Mouse (Mus musculus): ENCODE measurements around the gene Cd200r1. TPM values are rescaled to one million over a fixed set of nuclear protein-coding genes. Genes with fewer than 3 reads are reported as not detected.

The Cd200r1 gene
- polyA plus RNA-seq, 1 experiment from 2014 or later = 1.2 TPM

DNA sequence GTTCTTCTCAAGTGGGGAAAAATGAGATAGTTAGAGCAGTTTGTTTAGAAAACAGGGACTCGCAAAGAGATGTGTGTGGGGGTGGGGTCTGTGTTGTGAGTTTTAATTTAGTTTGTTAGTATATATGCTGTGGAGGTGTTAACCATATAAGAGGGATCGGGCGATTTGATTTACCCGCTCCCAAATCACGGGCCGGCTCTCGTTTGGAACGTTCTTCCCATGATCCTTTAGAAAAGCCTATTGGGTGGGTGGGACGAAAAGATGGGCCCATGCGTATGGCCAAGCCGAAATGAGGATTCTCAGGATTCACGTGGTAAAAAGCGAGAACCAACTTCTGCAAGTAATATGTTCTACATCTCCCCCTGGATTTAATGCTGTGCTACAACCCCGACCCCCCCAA is 40.7 kb upstream of the Cd200r1 start:
- Histone ChIP-seq H3K9ac (ENCODE audit: low read length) (peak overlapping the region; percentile 71), H3K4me1 (ENCODE audit: control insufficient read depth, insufficient read depth, low read length) (peaks cover 5% of the 10 kb centered on the region; the same call in 1 of the 2 replicates), H3K27ac (ENCODE audit: low read depth, low read length) (peak overlapping the region; percentile 70), H3K9me3 (ENCODE audit: control insufficient read depth, low read length) (no peaks in the 10 kb centered on the region), H3K4me3 (ENCODE audit: low read depth, low read length) (peak overlapping the region; percentile 67), H3K4me2 (peak overlapping the region; percentile 64), H3K27me3 (ENCODE audit: control insufficient read depth, insufficient read depth, low read length) (no peaks in the 10 kb centered on the region), H3K36me3 (ENCODE audit: control insufficient read depth, insufficient read depth, low read length) (peaks cover 3% of the 10 kb centered on the region)
- ATAC-seq (ENCODE audit: low FRiP score) (peak; percentile 40), DNase-seq (ENCODE audit: low spot score, missing footprints) (no peak)
- 2% methylated on average over 14 of the region's 14 CpGs for WGBS

GRCm38 (mm10) chr16:44725286-44726223 is 40.0 kb upstream of the Cd200r1 start:
- 50% methylated on average over 14 of the region's 14 CpGs for WGBS
- DNase-seq (ENCODE audit: low spot score, missing footprints) (peak; percentile 98), ATAC-seq (ENCODE audit: low FRiP score) (no peak)
- peak overlapping the region; percentile 64 for H3K4me2 ChIP-seq
- peak overlapping the region; percentile 67 for H3K4me3 ChIP-seq (ENCODE audit: low read depth, low read length)
- H3K4me1 ChIP-seq (ENCODE audit: control insufficient read depth, insufficient read depth, low read length) = peaks cover 5% of the 10 kb centered on the region; the same call in 1 of the 2 replicates
- no peaks in the 10 kb centered on the region for H3K9me3 ChIP-seq (ENCODE audit: control insufficient read depth, low read length)
- no peaks in the 10 kb centered on the region for H3K27me3 ChIP-seq (ENCODE audit: control insufficient read depth, insufficient read depth, low read length)
- peaks cover 3% of the 10 kb centered on the region; the same call in 1 of the 2 replicates for H3K36me3 ChIP-seq (ENCODE audit: control insufficient read depth, insufficient read depth, low read length)
- H3K9ac ChIP-seq (ENCODE audit: low read length) = peak overlapping the region; percentile 71; the same call in 1 of the 2 replicates
- no peak overlapping the region for H3K27ac ChIP-seq (ENCODE audit: low read depth, low read length)

GRCm38 (mm10) chr16:44727525-44727924 is 38.0 kb upstream of the Cd200r1 start:
- 95% methylated on average over 3 of the region's 3 CpGs for WGBS
- Histone ChIP-seq H3K9me3 (ENCODE audit: control insufficient read depth, low read length) (no peaks in the 10 kb centered on the region), H3K9ac (ENCODE audit: low read length) (no peak overlapping the region), H3K4me1 (ENCODE audit: control insufficient read depth, insufficient read depth, low read length) (peaks cover 5% of the 10 kb centered on the region; the same call in 1 of the 2 replicates), H3K27ac (ENCODE audit: low read depth, low read length) (no peak overlapping the region), H3K36me3 (ENCODE audit: control insufficient read depth, insufficient read depth, low read length) (peaks cover 7% of the 10 kb centered on the region; the same call in 1 of the 2 replicates), H3K4me2 (no peak overlapping the region), H3K4me3 (ENCODE audit: low read depth, low read length) (no peak overlapping the region), H3K27me3 (ENCODE audit: control insufficient read depth, insufficient read depth, low read length) (no peaks in the 10 kb centered on the region)
- ATAC-seq (ENCODE audit: low FRiP score) = no peak
- no peak for DNase-seq (ENCODE audit: low spot score, missing footprints)

DNA sequence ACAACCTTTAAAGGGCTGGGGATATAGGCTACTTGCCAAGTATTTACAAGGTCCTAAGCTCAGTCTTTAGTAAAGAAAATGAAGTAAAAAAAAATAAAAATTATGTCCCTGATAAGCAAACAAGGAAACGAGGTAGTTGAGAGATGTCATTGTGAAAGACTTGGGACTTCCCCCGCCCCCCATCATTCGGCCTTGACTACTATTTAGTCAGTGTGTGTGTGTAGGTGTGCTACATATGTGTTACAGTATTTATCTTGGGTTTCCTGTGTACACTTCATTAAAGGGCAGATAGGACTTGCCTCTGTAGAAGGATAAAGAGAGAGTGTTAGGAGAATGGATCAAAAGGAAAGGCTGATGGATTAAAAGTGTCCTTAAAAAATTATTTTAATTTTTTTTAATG is 31.5 kb upstream of the Cd200r1 start:
- 93% methylated on average over 3 of the region's 3 CpGs for WGBS
- no peak overlapping the region for H3K4me2 ChIP-seq
- H3K27ac ChIP-seq (ENCODE audit: low read depth, low read length) = no peak overlapping the region
- H3K9ac ChIP-seq (ENCODE audit: low read length) = no peak overlapping the region
- no peaks in the 10 kb centered on the region for H3K27me3 ChIP-seq (ENCODE audit: control insufficient read depth, insufficient read depth, low read length)
- H3K9me3 ChIP-seq (ENCODE audit: control insufficient read depth, low read length) = no peaks in the 10 kb centered on the region
- H3K36me3 ChIP-seq (ENCODE audit: control insufficient read depth, insufficient read depth, low read length) = peaks cover 28% of the 10 kb centered on the region
- ATAC-seq (ENCODE audit: low FRiP score) = no peak
- DNase-seq (ENCODE audit: low spot score, missing footprints) = no peak
- H3K4me3 ChIP-seq (ENCODE audit: low read depth, low read length) = no peak overlapping the region
- no peaks in the 10 kb centered on the region for H3K4me1 ChIP-seq (ENCODE audit: control insufficient read depth, insufficient read depth, low read length)

DNA sequence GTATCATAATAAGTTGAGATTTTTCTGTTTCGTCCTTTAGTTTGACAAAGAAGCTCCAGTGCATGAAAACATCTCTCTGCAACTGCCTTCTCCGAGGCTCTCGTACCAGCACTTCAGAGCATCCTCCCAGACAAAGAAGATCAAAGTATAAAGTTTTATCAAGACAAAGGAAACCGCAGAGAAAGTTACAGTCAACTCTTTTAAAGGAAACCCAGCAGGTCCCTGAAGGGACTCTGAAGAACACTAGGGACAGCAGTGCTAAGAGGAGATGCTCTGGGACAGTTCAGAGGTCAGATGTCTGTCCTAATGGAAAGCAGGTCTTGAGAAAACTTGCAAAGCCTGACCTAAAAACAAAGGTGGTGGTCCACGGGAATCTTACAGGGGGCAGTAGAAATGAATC is 29.9 kb upstream of the Cd200r1 start:
- H3K36me3 ChIP-seq (ENCODE audit: control insufficient read depth, insufficient read depth, low read length) = peaks cover 25% of the 10 kb centered on the region
- DNase-seq (ENCODE audit: low spot score, missing footprints) (no peak), ATAC-seq (ENCODE audit: low FRiP score) (no peak)
- H3K4me1 ChIP-seq (ENCODE audit: control insufficient read depth, insufficient read depth, low read length) = no peaks in the 10 kb centered on the region
- H3K4me3 ChIP-seq (ENCODE audit: low read depth, low read length) = no peak overlapping the region
- H3K27ac ChIP-seq (ENCODE audit: low read depth, low read length) = no peak overlapping the region
- no peak overlapping the region for H3K9ac ChIP-seq (ENCODE audit: low read length)
- no peaks in the 10 kb centered on the region for H3K9me3 ChIP-seq (ENCODE audit: control insufficient read depth, low read length)
- H3K27me3 ChIP-seq (ENCODE audit: control insufficient read depth, insufficient read depth, low read length) = no peaks in the 10 kb centered on the region
- WGBS = 90% methylated on average over 5 of the region's 5 CpGs
- no peak overlapping the region for H3K4me2 ChIP-seq

DNA sequence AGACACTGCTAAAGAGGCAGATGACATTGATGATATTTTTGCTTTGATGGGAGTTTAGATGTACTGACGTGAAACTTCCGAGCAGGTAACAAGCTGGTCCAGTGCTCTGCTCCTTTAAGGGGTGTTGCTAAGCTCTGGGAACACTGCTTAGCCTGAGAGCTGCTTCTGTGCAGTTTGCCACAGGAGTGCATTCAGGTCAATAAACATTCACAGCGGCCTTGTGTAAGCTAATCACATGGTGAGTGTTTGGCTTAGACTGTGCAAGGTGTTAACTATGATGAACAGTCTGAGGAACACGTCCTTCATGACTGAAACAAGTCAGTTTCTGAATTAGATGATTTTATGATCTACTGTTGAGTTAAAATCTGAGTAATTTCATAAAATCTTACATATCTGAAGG is 29.4 kb upstream of the Cd200r1 start:
- WGBS = 87% methylated on average over 4 of the region's 4 CpGs
- no peak overlapping the region for H3K4me3 ChIP-seq (ENCODE audit: low read depth, low read length)
- H3K9ac ChIP-seq (ENCODE audit: low read length) = no peak overlapping the region
- no peaks in the 10 kb centered on the region for H3K27me3 ChIP-seq (ENCODE audit: control insufficient read depth, insufficient read depth, low read length)
- no peaks in the 10 kb centered on the region for H3K4me1 ChIP-seq (ENCODE audit: control insufficient read depth, insufficient read depth, low read length)
- no peak for DNase-seq (ENCODE audit: low spot score, missing footprints)
- H3K4me2 ChIP-seq = no peak overlapping the region
- no peaks in the 10 kb centered on the region for H3K9me3 ChIP-seq (ENCODE audit: control insufficient read depth, low read length)
- H3K36me3 ChIP-seq (ENCODE audit: control insufficient read depth, insufficient read depth, low read length) = peaks cover 25% of the 10 kb centered on the region
- no peak overlapping the region for H3K27ac ChIP-seq (ENCODE audit: low read depth, low read length)
- ATAC-seq (ENCODE audit: low FRiP score) = no peak

DNA sequence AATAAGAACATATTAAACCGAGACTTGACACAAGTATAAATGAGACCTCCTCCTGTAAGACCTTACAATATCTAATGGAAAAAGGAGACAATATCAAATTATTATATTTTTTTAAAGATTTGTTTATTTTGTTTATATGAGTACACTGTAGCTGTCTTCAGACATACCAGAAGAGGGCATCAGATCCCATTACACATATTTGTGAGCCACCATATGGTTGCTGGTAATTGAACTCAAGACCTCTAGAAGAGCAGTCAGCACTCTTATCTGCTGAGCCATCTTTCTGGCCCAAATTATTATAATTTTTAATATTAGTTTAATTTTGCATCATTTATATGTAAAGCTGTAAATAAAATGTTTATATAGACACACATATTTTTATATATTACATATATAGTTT is 22.8 kb upstream of the Cd200r1 start:
- no peak overlapping the region for H3K4me2 ChIP-seq
- peaks cover 7% of the 10 kb centered on the region; the same call in 1 of the 2 replicates for H3K36me3 ChIP-seq (ENCODE audit: control insufficient read depth, insufficient read depth, low read length)
- ATAC-seq (ENCODE audit: low FRiP score) (no peak), DNase-seq (ENCODE audit: low spot score, missing footprints) (no peak)
- no peak overlapping the region for H3K9ac ChIP-seq (ENCODE audit: low read length)
- H3K4me1 ChIP-seq (ENCODE audit: control insufficient read depth, insufficient read depth, low read length) = peaks cover 13% of the 10 kb centered on the region
- WGBS = 96% methylated on average over 1 of the region's 1 CpGs
- H3K27me3 ChIP-seq (ENCODE audit: control insufficient read depth, insufficient read depth, low read length) = no peaks in the 10 kb centered on the region
- H3K27ac ChIP-seq (ENCODE audit: low read depth, low read length) = no peak overlapping the region
- H3K9me3 ChIP-seq (ENCODE audit: control insufficient read depth, low read length) = no peaks in the 10 kb centered on the region
- no peak overlapping the region for H3K4me3 ChIP-seq (ENCODE audit: low read depth, low read length)

DNA sequence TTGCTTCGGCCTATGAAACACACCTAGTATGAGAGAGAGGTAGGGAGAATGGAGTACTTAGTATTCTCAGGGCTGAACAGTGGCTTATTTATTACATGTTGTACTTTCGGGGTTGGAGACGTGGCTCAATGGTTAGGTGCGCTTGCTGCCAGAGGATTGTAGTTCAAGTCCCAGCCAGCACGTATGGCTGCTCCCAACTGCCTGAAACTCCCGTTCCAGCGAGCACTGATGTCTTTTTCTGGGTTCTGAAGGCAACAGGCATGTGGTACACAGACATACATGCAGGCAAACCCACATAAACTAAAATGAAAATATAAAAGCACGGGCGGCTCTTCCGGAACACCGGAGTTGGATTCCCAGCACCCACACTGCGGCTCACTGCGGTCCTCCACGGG is 20.1 kb upstream of the Cd200r1 start:
- Histone ChIP-seq H3K27me3 (ENCODE audit: control insufficient read depth, insufficient read depth, low read length) (no peaks in the 10 kb centered on the region), H3K9me3 (ENCODE audit: control insufficient read depth, low read length) (no peaks in the 10 kb centered on the region), H3K4me2 (peak overlapping the region; percentile 82), H3K4me3 (ENCODE audit: low read depth, low read length) (peak overlapping the region; percentile 74), H3K27ac (ENCODE audit: low read depth, low read length) (peak overlapping the region; percentile 91), H3K36me3 (ENCODE audit: control insufficient read depth, insufficient read depth, low read length) (0 out of 2 replicates have a peak, but pooled peaks cover 4% of the 10 kb centered on the region), H3K9ac (ENCODE audit: low read length) (peak overlapping the region; percentile 92), H3K4me1 (ENCODE audit: control insufficient read depth, insufficient read depth, low read length) (peaks cover 13% of the 10 kb centered on the region)
- DNase-seq (ENCODE audit: low spot score, missing footprints) (no peak), ATAC-seq (ENCODE audit: low FRiP score) (peak; percentile 39)
- 9% methylated on average over 14 of the region's 14 CpGs for WGBS

- Histone ChIP-seq H3K4me3 (ENCODE audit: low read depth, low read length) (peak within 1 kb of the TSS; percentile 74), H3K27ac (ENCODE audit: low read depth, low read length) (peak within 1 kb of the TSS; percentile 91), H3K36me3 (ENCODE audit: control insufficient read depth, insufficient read depth, low read length) (0 out of 2 replicates have a peak, but pooled peaks cover 4% of the 10 kb centered on the region), H3K4me1 (ENCODE audit: control insufficient read depth, insufficient read depth, low read length) (peaks cover 13% of the 10 kb centered on the region), H3K9ac (ENCODE audit: low read length) (peak within 1 kb of the TSS; percentile 92), H3K9me3 (ENCODE audit: control insufficient read depth, low read length) (no peaks in the 10 kb centered on the region), H3K4me2 (peak within 1 kb of the TSS; percentile 82), H3K27me3 (ENCODE audit: control insufficient read depth, insufficient read depth, low read length) (no peaks in the 10 kb centered on the region)
- WGBS = under 1% methylated on average over 47 of the region's 47 CpGs
- peak; percentile 98 for DNase-seq (ENCODE audit: low spot score, missing footprints)
- ATAC-seq (ENCODE audit: low FRiP score) = peak; percentile 95
Observed at GRCm38 (mm10) chr16:44745866-44746562, 19.5 kb upstream of the Cd200r1 start, which contains the start of gene Gtpbp8. TSS of gene Gtpbp8 (minus strand) at chr16:44746363.

All from midbrain, embryonic 11.5 days (tissue).